Mouse (Mus musculus): Measurements from ENCODE around the gene Cd163l1.

Cd163l1 gene

DNA sequence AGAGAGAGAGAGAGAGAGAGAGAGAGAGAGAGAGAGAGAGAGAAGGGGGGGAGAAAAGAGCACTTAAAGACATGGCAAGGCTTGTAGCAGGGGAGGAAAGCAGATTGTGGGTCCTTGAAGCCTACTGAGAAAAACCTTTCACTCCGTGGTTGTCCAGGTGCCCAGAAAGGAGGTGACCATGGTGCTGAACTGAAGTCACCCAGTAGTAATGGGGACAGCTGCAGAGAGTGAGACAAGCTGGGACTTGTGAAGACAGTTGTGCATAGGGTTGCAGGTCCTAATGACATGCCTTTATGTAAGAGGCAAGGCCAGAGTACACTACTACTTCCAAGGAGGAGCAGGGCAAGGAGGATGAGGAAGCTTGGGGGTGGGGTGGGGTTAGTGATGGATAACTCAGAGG lies 1.2 kb downstream of the Cd163l1 start:
- DNase-seq (ENCODE audit: low read depth, low spot score): no peak

DNA sequence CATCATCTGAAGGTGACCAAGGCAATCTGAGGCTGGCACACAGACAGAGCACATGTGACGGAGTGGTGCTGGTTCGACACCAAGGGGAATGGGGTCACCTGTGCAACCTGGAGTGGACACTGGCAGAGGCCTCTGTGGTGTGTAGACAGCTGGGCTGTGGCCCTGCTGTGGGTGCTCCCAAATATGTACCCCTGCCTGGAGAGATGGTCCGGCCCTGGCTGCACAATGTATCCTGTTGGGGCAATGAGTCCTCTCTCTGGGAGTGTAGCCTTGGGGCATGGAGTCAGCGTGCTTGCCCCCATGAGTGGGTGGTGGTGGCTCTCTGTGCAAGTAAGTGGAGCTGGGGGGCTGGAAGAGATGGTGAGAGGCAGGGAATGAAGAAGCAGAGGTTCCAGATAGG lies 2.3 kb downstream of the Cd163l1 start:
- DNase-seq (ENCODE audit: low read depth, low spot score): no peak

GRCm38 (mm10) chr7:140224209-140224608 lies 6.1 kb downstream of the Cd163l1 start:
- DNase-seq (ENCODE audit: low read depth, low spot score): no peak

GRCm38 (mm10) chr7:140228476-140228875 lies 10.4 kb downstream of the Cd163l1 start:
- DNase-seq (ENCODE audit: low read depth, low spot score): no peak

GRCm38 (mm10) chr7:140231026-140231425 lies 13.0 kb downstream of the Cd163l1 start:
- no peak for DNase-seq (ENCODE audit: low read depth, low spot score)

DNA sequence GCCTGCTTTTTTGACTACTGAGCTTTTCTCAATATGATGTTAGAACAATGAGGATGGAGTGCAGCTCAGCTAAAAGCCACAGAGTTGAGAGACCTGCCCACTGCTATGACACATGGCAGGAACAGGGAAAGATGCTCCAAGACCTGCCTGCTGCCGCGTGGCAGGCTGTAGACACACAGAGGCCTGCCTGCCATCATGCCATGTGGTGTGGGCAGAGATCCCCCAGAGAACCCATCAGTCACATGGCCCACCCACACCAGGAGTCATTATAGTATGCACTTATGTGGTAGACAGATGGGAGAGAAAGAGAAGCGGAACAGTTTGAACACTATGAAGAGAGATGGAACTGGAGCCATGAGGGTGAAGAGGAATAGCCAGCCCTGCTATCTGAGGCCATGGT lies 15.6 kb downstream of the Cd163l1 start:
- no peak for DNase-seq (ENCODE audit: low read depth, low spot score)

- DNase-seq (ENCODE audit: low read depth, low spot score): no peak
Measured at GRCm38 (mm10) chr7:140247216-140247615, 29.1 kb downstream of the Cd163l1 start, which contains the start of gene 5830411N06Rik. Gene 5830411N06Rik, plus strand, starts transcription at chr7:140247284.

DNA sequence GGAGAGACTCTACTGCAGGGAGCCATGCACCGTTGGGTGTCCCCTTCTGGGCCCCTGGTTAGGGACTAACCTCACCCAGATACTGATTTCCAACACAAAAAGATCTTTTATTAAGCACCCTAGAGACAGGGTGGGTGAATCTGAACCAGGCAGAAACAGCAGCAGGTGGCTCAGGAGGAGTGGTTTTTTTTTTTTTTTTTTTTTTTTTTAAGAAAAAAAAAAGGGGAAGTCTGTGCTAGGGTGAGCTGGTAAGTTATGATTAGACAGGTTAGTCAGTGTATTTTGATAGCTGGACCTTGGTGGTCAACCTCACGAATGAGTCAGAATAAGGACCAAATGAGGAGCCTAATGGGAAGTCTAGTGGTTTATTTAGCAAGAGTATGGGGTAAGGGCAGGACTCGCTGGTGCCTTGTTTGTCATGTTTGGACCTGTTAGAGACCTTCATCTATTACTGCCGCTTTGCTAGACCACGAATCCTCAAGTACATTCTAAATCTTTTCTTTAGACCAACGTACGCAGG lies 35.8 kb downstream of the Cd163l1 start:
- DNase-seq (ENCODE audit: low read depth, low spot score): no peak
